Mouse (Mus musculus) midbrain, postnatal 0 days (tissue): ENCODE data around the gene Pcnx2. TPM values are rescaled to one million over a fixed set of nuclear protein-coding genes. Genes with fewer than 3 reads are reported as not detected.

Experiments used
- ATAC-seq: fragments of 200-750 bp; cut with Nextera tagmentation; 2 replicates; pipeline ENCODE4 v1.8.0; 2017; ENCODE audit warnings: moderate number of reproducible peaks, mild to moderate bottlenecking, moderate TSS enrichment, moderate library complexity; ENCODE audit not compliant: low FRiP score
- DNase-seq: peaks from one replicate; pipeline ENCODE4 v3.0.0-alpha.2; 2015; ENCODE audit warnings: low spot score
- H3K27ac ChIP-seq: fragments of 300-500 bp; sonication (generic); 2 replicates; pipeline ENCODE4 v1.5.1; 2014; ENCODE audit warnings: low read depth, mild to moderate bottlenecking, low read length, mixed read lengths
- H3K27me3 ChIP-seq: fragments of 300-500 bp; sonication (generic); 2 replicates; pipeline ENCODE4 v1.6.1; 2014; ENCODE audit warnings: low read length, control low read depth, mixed read lengths; ENCODE audit not compliant: insufficient read depth
- H3K36me3 ChIP-seq: fragments of 300-500 bp; sonication (generic); 2 replicates; pipeline ENCODE4 v1.6.1; 2014; ENCODE audit warnings: low read length, control low read depth, mixed read lengths; ENCODE audit not compliant: insufficient read depth
- H3K4me1 ChIP-seq: fragments of 300-500 bp; sonication (generic); 2 replicates; pipeline ENCODE4 v1.6.1; 2014; ENCODE audit warnings: mild to moderate bottlenecking, control low read depth, antibody characterized with exemption, low read length, mixed read lengths; ENCODE audit not compliant: insufficient read depth
- H3K4me2 ChIP-seq: fragments of 300-500 bp; sonication (generic); 2 replicates; pipeline ENCODE4 v1.6.1; 2014; ENCODE audit warnings: low read depth, mild to moderate bottlenecking, low read length, mixed read lengths; ENCODE audit not compliant: poor library complexity, severe bottlenecking
- H3K4me3 ChIP-seq: fragments of 300-500 bp; sonication (generic); 2 replicates; pipeline ENCODE4 v1.5.1; 2014; ENCODE audit warnings: low read depth, mild to moderate bottlenecking, low read length, moderate library complexity
- H3K9ac ChIP-seq: fragments of 300-500 bp; sonication (generic); replicated peaks from 2 replicates; pipeline ENCODE4 v1.6.1; 2014; ENCODE audit warnings: mild to moderate bottlenecking, low read length, moderate library complexity, mixed read lengths; ENCODE audit not compliant: poor library complexity, severe bottlenecking
- H3K9me3 ChIP-seq: fragments of 300-500 bp; sonication (generic); 2 replicates; pipeline ENCODE4 v1.6.1; 2016; ENCODE audit warnings: low read length, control low read depth
- CTCF ChIP-seq: IDR thresholded peaks from 2 replicates; pipeline ENCODE4 v1.5.1; 2016; ENCODE audit warnings: antibody characterized with exemption, mild to moderate bottlenecking
- WGBS: fragments of 180-500 bp; shearing (Covaris S2); extraction: QIAGEN DNeasy Blood & Tissue Kit; methylation state at CpG from one replicate; pipeline ENCODE4 v1.1.7; 2014; 5-methylcytosine and 5-hydroxymethylcytosine counted together
- polyA plus RNA-seq: library from polyadenylated mRNA; unstranded; fragments of >200 nt; fragmentation: Nextera tagmentation; extraction: Ambion mirVana; gene quantifications from 2 replicates; pipeline ENCODE4 v1.2.1, GENCODE M21; 2015
- total RNA-seq: library from RNA; depleted of rRNA; stranded (reverse); fragments of >200 nt; gene quantifications from 2 replicates; pipeline ENCODE4 v1.2.3, GENCODE M21; 2014

The Pcnx2 gene
- total and polyA plus RNA-seq, 2 experiments from 2014 or later = 3.2 to 16.4 TPM

GRCm38 (mm10) chr8:125853300-125853699 lies 44.8 kb downstream of the Pcnx2 start:
- Histone ChIP-seq H3K4me1 (no peaks in the 10 kb centered on the region), H3K9ac (no peak overlapping the region), H3K27ac (no peak overlapping the region), H3K4me3 (no peak overlapping the region), H3K27me3 (no peaks in the 10 kb centered on the region; the same call in 1 of the 2 replicates), H3K9me3 (no peaks in the 10 kb centered on the region), H3K36me3 (peaks cover 15% of the 10 kb centered on the region), H3K4me2 (no peak overlapping the region)
- DNase-seq = no peak
- WGBS = 88% methylated on average over 5 of the region's 5 CpGs
- no peak for ATAC-seq
- TF ChIP-seq CTCF = no peak

GRCm38 (mm10) chr8:125849181-125849580 lies 48.9 kb downstream of the Pcnx2 start:
- peaks cover 18% of the 10 kb centered on the region for H3K36me3 ChIP-seq

GRCm38 (mm10) chr8:125847842-125848241 lies 50.3 kb downstream of the Pcnx2 start:
- Histone ChIP-seq H3K4me1 (no peaks in the 10 kb centered on the region), H3K9me3 (no peaks in the 10 kb centered on the region), H3K36me3 (peaks cover 14% of the 10 kb centered on the region), H3K27me3 (no peaks in the 10 kb centered on the region), H3K9ac (no peak overlapping the region), H3K4me3 (no peak overlapping the region), H3K27ac (no peak overlapping the region), H3K4me2 (no peak overlapping the region)
- peak; percentile 40 for DNase-seq
- no peak for ATAC-seq
- WGBS = 29% methylated on average over 12 of the region's 12 CpGs
- no peak for TF ChIP-seq CTCF

More at GRCm38 (mm10) chr8:125849181-125849580, 48.9 kb downstream of the Pcnx2 start:
- Histone ChIP-seq H3K27me3 (no peaks in the 10 kb centered on the region; the same call in 1 of the 2 replicates), H3K27ac (no peak overlapping the region), H3K9ac (no peak overlapping the region), H3K9me3 (no peaks in the 10 kb centered on the region), H3K4me1 (no peaks in the 10 kb centered on the region), H3K4me2 (no peak overlapping the region), H3K4me3 (no peak overlapping the region)
- no peak for TF ChIP-seq CTCF
- DNase-seq (no peak), ATAC-seq (no peak)
- WGBS = 71% methylated on average over 4 of the region's 4 CpGs

GRCm38 (mm10) chr8:125845281-125845680 lies 52.8 kb downstream of the Pcnx2 start:
- ATAC-seq = no peak
- no peak for DNase-seq
- no peak overlapping the region for H3K27ac ChIP-seq

GRCm38 (mm10) chr8:125843122-125843836 lies 54.8 kb downstream of the Pcnx2 start:
- ATAC-seq = no peak
- no peak overlapping the region for H3K27ac ChIP-seq
- peak; percentile 43 for DNase-seq
- H3K4me1 ChIP-seq = no peaks in the 10 kb centered on the region
- no peak overlapping the region for H3K4me3 ChIP-seq
- H3K36me3 ChIP-seq = peaks cover 16% of the 10 kb centered on the region
- H3K9me3 ChIP-seq = no peaks in the 10 kb centered on the region
- H3K9ac ChIP-seq = no peak overlapping the region
- no peak overlapping the region for H3K4me2 ChIP-seq
- no peaks in the 10 kb centered on the region for H3K27me3 ChIP-seq
- no peak for TF ChIP-seq CTCF
- 28% methylated on average over 15 of the region's 15 CpGs for WGBS

More at GRCm38 (mm10) chr8:125845281-125845680, 52.8 kb downstream of the Pcnx2 start:
- H3K4me2 ChIP-seq = no peak overlapping the region
- no peaks in the 10 kb centered on the region for H3K4me1 ChIP-seq
- no peak for TF ChIP-seq CTCF
- H3K36me3 ChIP-seq = peaks cover 11% of the 10 kb centered on the region; the same call in 1 of the 2 replicates
- H3K9ac ChIP-seq = no peak overlapping the region
- no peak overlapping the region for H3K4me3 ChIP-seq
- WGBS = 96% methylated on average over 16 of the region's 16 CpGs
- no peaks in the 10 kb centered on the region for H3K9me3 ChIP-seq
- no peaks in the 10 kb centered on the region for H3K27me3 ChIP-seq

GRCm38 (mm10) chr8:125842158-125842557 lies 56.0 kb downstream of the Pcnx2 start:
- no peak overlapping the region for H3K27ac ChIP-seq
- H3K4me3 ChIP-seq = no peak overlapping the region
- no peaks in the 10 kb centered on the region for H3K4me1 ChIP-seq
- no peak overlapping the region for H3K4me2 ChIP-seq
- H3K9ac ChIP-seq = no peak overlapping the region
- WGBS = 57% methylated on average over 7 of the region's 7 CpGs
- TF ChIP-seq CTCF = no peak
- H3K9me3 ChIP-seq = no peaks in the 10 kb centered on the region
- ATAC-seq (no peak), DNase-seq (no peak)
- no peaks in the 10 kb centered on the region for H3K27me3 ChIP-seq
- H3K36me3 ChIP-seq = peaks cover 21% of the 10 kb centered on the region
